Mouse (Mus musculus) bone marrow macrophage, adult 2 months (primary cell): ENCODE measurements at regions not wholly inside any gene's neighbourhood (a gene's known extent, or its start where the extent isn't known, plus 50 kb on each side); places are given as distances from the start of the nearest gene placed in this dataset.

Source experiments
- CTCF ChIP-seq: IDR thresholded peaks from 2 replicates; pipeline ENCODE4 v1.5.1; 2012; ENCODE audit warnings: low read depth, mild to moderate bottlenecking, low read length, moderate library complexity
- POLR2A ChIP-seq: IDR thresholded peaks from 2 replicates; pipeline ENCODE4 v1.6.1; 2012; ENCODE audit warnings: mild to moderate bottlenecking, low read depth, low read length, borderline replicate concordance

- TF ChIP-seq POLR2A (no peak), CTCF (no peak)
Observed at GRCm38 (mm10) chr12:77895508-77895907, 298.5 kb upstream of the Gm6657 start.
